Mouse (Mus musculus) forebrain, embryonic 14.5 days (tissue): ENCODE data around the gene Xpo5. TPM values are rescaled to one million over a fixed set of nuclear protein-coding genes. Genes with fewer than 3 reads are reported as not detected.

ENCODE experiments used
- ATAC-seq: fragments of 200-750 bp; cut with Nextera tagmentation; 2 replicates; pipeline ENCODE4 v1.8.0; 2017; ENCODE audit warnings: mild to moderate bottlenecking, moderate library complexity
- DNase-seq: peaks from one replicate; pipeline ENCODE4 v3.0.0-alpha.2; 2015; ENCODE audit warnings: low spot score
- H3K27ac ChIP-seq: fragments of 300-500 bp; sonication (generic); 2 replicates; pipeline ENCODE4 v1.5.1; 2014; ENCODE audit warnings: low read depth, mild to moderate bottlenecking, control low read depth, low read length, moderate library complexity
- H3K27me3 ChIP-seq: fragments of 300-500 bp; sonication (generic); replicated peaks from 2 replicates; pipeline ENCODE4 v1.6.1; 2014; ENCODE audit warnings: low read length, control low read depth, mixed read lengths; ENCODE audit not compliant: control insufficient read depth, insufficient read depth
- H3K36me3 ChIP-seq: fragments of 300-500 bp; sonication (generic); 2 replicates; pipeline ENCODE4 v1.6.1; 2014; ENCODE audit warnings: low read length, control low read depth; ENCODE audit not compliant: control insufficient read depth, insufficient read depth
- H3K4me1 ChIP-seq: fragments of 300-500 bp; sonication (generic); 2 replicates; pipeline ENCODE4 v1.6.1; 2014; ENCODE audit warnings: antibody characterized with exemption, low read length, control low read depth; ENCODE audit not compliant: control insufficient read depth, insufficient read depth
- H3K4me2 ChIP-seq: fragments of 300-500 bp; sonication (generic); 2 replicates; pipeline ENCODE4 v1.6.1; 2014; ENCODE audit warnings: mild to moderate bottlenecking, control low read depth, low read length
- H3K4me3 ChIP-seq: fragments of 300-500 bp; sonication (generic); 2 replicates; pipeline ENCODE4 v1.5.1; 2014; ENCODE audit warnings: low read depth, low read length, control low read depth
- H3K9ac ChIP-seq: fragments of 300-500 bp; sonication (generic); 2 replicates; pipeline ENCODE4 v1.6.1; 2014; ENCODE audit warnings: mild to moderate bottlenecking, low read length, control low read depth, moderate library complexity
- H3K9me3 ChIP-seq: fragments of 300-500 bp; sonication (generic); replicated peaks from 2 replicates; pipeline ENCODE4 v1.6.1; 2016; ENCODE audit warnings: low read length, control low read depth, mixed read lengths; ENCODE audit not compliant: control insufficient read depth
- whole genome bisulfite sequencing: fragments of 180-500 bp; shearing (Covaris S2); extraction: QIAGEN DNeasy Blood & Tissue Kit; methylation state at CpG from one replicate; pipeline ENCODE4 v1.1.7; 2014; 5-methylcytosine and 5-hydroxymethylcytosine counted together
- polyA plus RNA-seq: library from polyadenylated mRNA; unstranded; fragments of >200 nt; fragmentation: Nextera tagmentation; extraction: Ambion mirVana; gene quantifications from 2 replicates; pipeline ENCODE4 v1.2.1, GENCODE M21; 2014

Xpo5 gene
- polyA plus RNA-seq, 1 experiment from 2014 or later = 50.9 TPM

DNA sequence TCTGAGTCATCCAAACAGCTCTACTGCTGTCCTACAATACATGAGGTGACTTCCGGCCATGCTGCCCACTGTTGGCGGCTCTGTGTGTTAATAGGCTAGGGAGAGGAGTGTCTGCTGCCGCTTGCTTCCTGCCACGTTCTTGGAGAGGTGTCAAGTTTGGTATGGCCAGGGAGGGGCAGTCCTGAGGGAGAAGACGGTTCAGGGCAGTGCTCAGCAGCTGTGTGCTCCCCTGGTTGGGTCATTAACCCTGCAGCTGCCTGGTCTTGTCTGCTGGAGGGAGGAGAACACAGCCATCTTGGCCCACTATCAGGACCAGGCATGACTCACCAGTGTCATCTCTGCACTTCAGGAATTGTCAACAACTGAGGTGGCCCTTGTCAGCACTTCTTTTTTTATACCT lies 34.3 kb upstream of the Xpo5 start:
- Histone ChIP-seq H3K9me3 (no peaks in the 10 kb centered on the region), H3K36me3 (peaks cover 94% of the 10 kb centered on the region), H3K4me3 (no peak overlapping the region), H3K4me2 (no peak overlapping the region), H3K4me1 (no peaks in the 10 kb centered on the region), H3K9ac (no peak overlapping the region), H3K27ac (no peak overlapping the region), H3K27me3 (no peaks in the 10 kb centered on the region)
- ATAC-seq (no peak), DNase-seq (no peak)
- 53% methylated on average over 5 of the region's 5 CpGs for WGBS

DNA sequence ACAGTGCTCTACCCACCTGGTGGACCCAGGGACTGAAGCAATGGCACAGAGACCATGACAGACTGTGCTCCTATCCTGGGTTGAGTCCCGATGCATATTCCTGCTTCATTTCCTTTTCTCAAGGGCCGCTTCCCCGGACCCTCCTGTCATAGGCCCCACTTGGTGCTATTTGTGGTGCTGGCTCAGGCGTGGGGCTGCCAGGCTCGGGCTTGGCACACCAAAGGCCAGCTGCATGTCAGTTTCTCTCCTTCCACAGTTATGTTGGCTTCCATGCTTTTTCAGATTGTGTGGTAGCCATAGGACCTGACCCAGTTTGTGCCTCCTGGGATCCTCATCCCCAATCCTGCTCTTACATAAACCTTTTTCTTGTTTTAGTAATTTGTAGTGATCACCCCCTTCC lies 33.8 kb upstream of the Xpo5 start:
- Histone ChIP-seq H3K9me3 (no peaks in the 10 kb centered on the region), H3K4me1 (no peaks in the 10 kb centered on the region), H3K4me2 (no peak overlapping the region), H3K27ac (no peak overlapping the region), H3K27me3 (no peaks in the 10 kb centered on the region), H3K9ac (no peak overlapping the region), H3K36me3 (peaks cover 92% of the 10 kb centered on the region), H3K4me3 (no peak overlapping the region)
- ATAC-seq = no peak
- WGBS = 87% methylated on average over 5 of the region's 5 CpGs
- no peak for DNase-seq

DNA sequence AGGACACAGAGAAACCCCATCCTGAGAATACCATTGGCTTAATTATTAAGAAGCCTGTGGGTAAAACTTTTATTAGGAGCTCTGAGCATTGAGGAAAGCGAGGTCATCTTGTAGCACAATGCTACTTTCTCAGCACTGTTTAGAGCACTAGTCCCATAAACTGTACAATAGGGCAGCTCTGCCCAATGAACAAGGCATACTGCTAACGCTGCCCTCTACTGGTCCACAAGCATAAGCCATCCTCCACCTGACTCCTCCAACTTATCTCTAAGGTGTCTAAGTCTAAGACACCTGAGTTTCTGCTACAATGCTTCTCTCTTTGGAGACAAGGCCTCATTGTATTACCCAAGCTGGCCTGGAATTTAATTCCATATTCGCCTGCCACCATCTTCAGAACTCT lies 32.0 kb upstream of the Xpo5 start:
- H3K36me3 ChIP-seq = peaks cover 87% of the 10 kb centered on the region
- H3K4me1 ChIP-seq = no peaks in the 10 kb centered on the region
- no peaks in the 10 kb centered on the region for H3K9me3 ChIP-seq
- WGBS = 66% methylated on average over 3 of the region's 3 CpGs
- peak; percentile 55 for DNase-seq
- no peak overlapping the region for H3K9ac ChIP-seq
- no peaks in the 10 kb centered on the region for H3K27me3 ChIP-seq
- H3K4me2 ChIP-seq = no peak overlapping the region
- H3K27ac ChIP-seq = no peak overlapping the region
- ATAC-seq = peak; percentile 54; the same call in 1 of the 2 replicates
- no peak overlapping the region for H3K4me3 ChIP-seq

- WGBS = 91% methylated on average over 4 of the region's 4 CpGs
- Histone ChIP-seq H3K4me2 (no peak overlapping the region), H3K36me3 (peaks cover 95% of the 10 kb centered on the region), H3K27ac (no peak overlapping the region), H3K4me1 (no peaks in the 10 kb centered on the region), H3K9me3 (no peaks in the 10 kb centered on the region), H3K27me3 (no peaks in the 10 kb centered on the region), H3K9ac (no peak overlapping the region), H3K4me3 (no peak overlapping the region)
- ATAC-seq = no peak
- DNase-seq = no peak
Observed at GRCm38 (mm10) chr17:46182273-46182672, 20.3 kb upstream of the Xpo5 start.

GRCm38 (mm10) chr17:46188829-46189228 lies 13.8 kb upstream of the Xpo5 start:
- H3K36me3 ChIP-seq = peaks cover 89% of the 10 kb centered on the region
- no peak overlapping the region for H3K4me3 ChIP-seq
- no peak overlapping the region for H3K27ac ChIP-seq
- no peaks in the 10 kb centered on the region for H3K9me3 ChIP-seq
- no peak for ATAC-seq
- no peaks in the 10 kb centered on the region for H3K4me1 ChIP-seq
- DNase-seq = no peak
- no peaks in the 10 kb centered on the region for H3K27me3 ChIP-seq
- H3K4me2 ChIP-seq = no peak overlapping the region
- WGBS = 95% methylated on average over 2 of the region's 2 CpGs
- no peak overlapping the region for H3K9ac ChIP-seq

- ATAC-seq (no peak), DNase-seq (no peak)
- Histone ChIP-seq H3K4me3 (peak overlapping the region; percentile 82), H3K27ac (no peak overlapping the region), H3K36me3 (peaks cover 34% of the 10 kb centered on the region), H3K4me1 (peaks cover 14% of the 10 kb centered on the region), H3K27me3 (no peaks in the 10 kb centered on the region), H3K4me2 (peak overlapping the region; percentile 83), H3K9me3 (no peaks in the 10 kb centered on the region), H3K9ac (peak overlapping the region; percentile 82)
- 54% methylated on average over 6 of the region's 6 CpGs for WGBS
Observed at GRCm38 (mm10) chr17:46201151-46201550, 1.4 kb upstream of the Xpo5 start.

- Histone ChIP-seq H3K36me3 (peaks cover 34% of the 10 kb centered on the region), H3K27ac (peak overlapping the region; percentile 70; the same call in 1 of the 2 replicates), H3K4me2 (peak overlapping the region; percentile 81), H3K4me1 (peaks cover 14% of the 10 kb centered on the region), H3K9ac (peak overlapping the region; percentile 88), H3K27me3 (no peaks in the 10 kb centered on the region), H3K9me3 (no peaks in the 10 kb centered on the region), H3K4me3 (peak overlapping the region; percentile 82)
- no peak for DNase-seq
- ATAC-seq = no peak
- WGBS = under 1% methylated on average over 20 of the region's 20 CpGs
Observed at GRCm38 (mm10) chr17:46203078-46203477, 496 bp downstream of the Xpo5 start.

DNA sequence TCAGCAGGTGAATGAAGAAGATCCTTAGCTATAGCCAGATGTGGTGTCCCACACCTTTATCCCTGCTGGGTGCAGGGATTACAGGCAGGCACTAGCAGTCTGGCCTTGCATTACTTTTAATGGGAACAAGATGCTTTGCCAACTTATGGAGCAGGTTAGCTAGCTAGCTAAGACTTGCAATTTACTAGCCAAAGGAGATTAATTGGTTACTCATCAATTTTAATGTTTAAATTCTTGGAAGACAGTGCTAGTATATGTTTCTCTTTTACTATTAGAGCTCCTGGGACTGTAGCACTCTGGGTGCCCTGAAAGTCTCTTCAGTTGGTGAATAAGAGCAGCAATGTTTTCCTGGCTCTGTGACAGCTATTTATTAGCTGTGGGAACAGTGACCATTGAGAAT lies 4.1 kb downstream of the Xpo5 start:
- ATAC-seq = no peak
- Histone ChIP-seq H3K27me3 (no peaks in the 10 kb centered on the region), H3K4me2 (no peak overlapping the region), H3K4me3 (no peak overlapping the region), H3K27ac (no peak overlapping the region), H3K36me3 (peaks cover 57% of the 10 kb centered on the region), H3K9ac (no peak overlapping the region), H3K4me1 (peaks cover 11% of the 10 kb centered on the region), H3K9me3 (no peaks in the 10 kb centered on the region)
- no peak for DNase-seq

DNA sequence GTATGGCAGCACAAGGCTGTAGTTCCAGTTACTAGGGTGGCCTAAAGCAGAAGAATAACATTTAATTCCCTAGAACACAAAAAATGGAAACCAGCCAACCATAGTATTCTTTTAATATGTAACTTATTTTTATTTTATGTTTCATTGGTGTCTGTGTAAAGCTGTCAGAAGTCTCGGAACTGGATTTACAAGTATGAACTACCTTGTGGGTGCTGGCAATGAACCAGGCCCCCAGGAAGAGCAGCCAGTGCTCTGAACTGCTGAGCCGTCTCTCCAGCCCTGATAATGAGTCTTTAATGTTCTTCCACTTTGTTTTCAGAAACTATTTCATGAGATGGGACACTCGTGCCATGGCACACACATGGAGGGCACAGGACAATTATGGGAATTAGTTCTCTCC lies 8.0 kb downstream of the Xpo5 start:
- H3K9ac ChIP-seq = no peak overlapping the region
- H3K4me3 ChIP-seq = no peak overlapping the region
- no peaks in the 10 kb centered on the region for H3K9me3 ChIP-seq
- H3K4me1 ChIP-seq = no peaks in the 10 kb centered on the region
- no peak overlapping the region for H3K27ac ChIP-seq
- H3K36me3 ChIP-seq = peaks cover 83% of the 10 kb centered on the region
- no peak overlapping the region for H3K4me2 ChIP-seq
- ATAC-seq = no peak
- no peaks in the 10 kb centered on the region for H3K27me3 ChIP-seq
- no peak for DNase-seq
- WGBS = 91% methylated on average over 3 of the region's 3 CpGs
